Mouse (Mus musculus) liver, embryonic 14.5 days (tissue): ENCODE measurements around the gene Fnbp1. TPM values are rescaled to one million over a fixed set of nuclear protein-coding genes. Genes with fewer than 3 reads are reported as not detected.

Source experiments
- ATAC-seq: fragments of 200-750 bp; cut with Nextera tagmentation; 2 replicates; pipeline ENCODE4 v1.8.0; 2017; ENCODE audit warnings: moderate number of reproducible peaks, mild to moderate bottlenecking, moderate library complexity; ENCODE audit not compliant: insufficient read depth
- DNase-seq, 3 experiments: peaks; one replicate each; pipeline ENCODE4 v3.0.0-alpha.2; 2012 to 2013; ENCODE audit warnings: low read depth in 3 of 3, low spot score in 3 of 3
- H3K27ac ChIP-seq: fragments of 300-500 bp; sonication (generic); 2 replicates; pipeline ENCODE4 v1.5.1; 2014; ENCODE audit warnings: moderate library complexity, mild to moderate bottlenecking, control low read depth, inconsistent platforms
- H3K27me3 ChIP-seq: fragments of 300-500 bp; sonication (generic); 2 replicates; pipeline ENCODE4 v1.6.1; 2014; ENCODE audit warnings: mild to moderate bottlenecking, low read length, moderate library complexity; ENCODE audit not compliant: control insufficient read depth, insufficient read depth
- H3K36me3 ChIP-seq: fragments of 300-500 bp; sonication (generic); replicated peaks from 2 replicates; pipeline ENCODE4 v1.6.1; 2014; ENCODE audit warnings: low read depth; ENCODE audit not compliant: control insufficient read depth, insufficient read depth
- H3K4me1 ChIP-seq, 2 experiments: fragments of 200-500 bp in 1 of 2; fragments of 300-500 bp in 1 of 2; sonication (generic) in 1 of 2; replicated peaks; 2 replicates each; pipeline ENCODE4 v1.6.1; 2012 to 2014; ENCODE audit warnings: antibody characterized with exemption in 1 of 2, inconsistent platforms in 1 of 2, low read length in 1 of 2; ENCODE audit not compliant: control insufficient read depth in 2 of 2, insufficient read depth in 2 of 2
- H3K4me2 ChIP-seq: fragments of 300-500 bp; sonication (generic); 2 replicates; pipeline ENCODE4 v1.6.1; 2014; ENCODE audit warnings: low read depth, mild to moderate bottlenecking, control low read depth, moderate library complexity
- H3K4me3 ChIP-seq, 2 experiments: fragments of 200-500 bp in 1 of 2; fragments of 300-500 bp in 1 of 2; sonication (generic) in 1 of 2; 2 replicates each; pipeline ENCODE4 v1.5.1; 2012 to 2014; ENCODE audit warnings: low read depth in 2 of 2, low read length in 2 of 2, mild to moderate bottlenecking in 2 of 2, control low read depth in 1 of 2, inconsistent platforms in 1 of 2, moderate library complexity in 1 of 2; ENCODE audit not compliant: insufficient read depth in 1 of 2
- H3K9ac ChIP-seq: fragments of 300-500 bp; sonication (generic); replicated peaks from 2 replicates; pipeline ENCODE4 v1.6.1; 2014; ENCODE audit warnings: mild to moderate bottlenecking, control low read depth, moderate library complexity
- H3K9me3 ChIP-seq: fragments of 300-500 bp; sonication (generic); 2 replicates; pipeline ENCODE4 v1.6.1; 2016; ENCODE audit warnings: low read length, mixed read lengths; ENCODE audit not compliant: control insufficient read depth
- CTCF ChIP-seq: IDR thresholded peaks from 2 replicates; pipeline ENCODE4 v1.5.1; 2016; ENCODE audit warnings: antibody characterized with exemption, low read depth, control low read depth
- EP300 ChIP-seq: IDR thresholded peaks from 2 replicates; pipeline ENCODE4 v1.6.1; 2016; ENCODE audit warnings: antibody characterized with exemption, low read depth
- WGBS: fragments of 180-500 bp; shearing (Covaris S2); extraction: QIAGEN DNeasy Blood & Tissue Kit; methylation state at CpG from one replicate; pipeline ENCODE4 v1.1.7; 2014; ENCODE audit not compliant: insufficient replicate concordance; 5-methylcytosine and 5-hydroxymethylcytosine counted together
- polyA plus RNA-seq, 2 experiments: library from polyadenylated mRNA; depleted of rRNA in 1 of 2; stranded (reverse) in 1 of 2; unstranded in 1 of 2; fragments of >200 nt; fragmentation: Nextera tagmentation in 1 of 2; extraction: Ambion mirVana in 1 of 2; gene quantifications; 2 replicates each; pipeline versions ENCODE4 v1.2.1 to v1.2.3; 2012 to 2014

The Fnbp1 gene
- polyA plus RNA-seq, 2 experiments: 3.9 to 6.4 TPM

DNA sequence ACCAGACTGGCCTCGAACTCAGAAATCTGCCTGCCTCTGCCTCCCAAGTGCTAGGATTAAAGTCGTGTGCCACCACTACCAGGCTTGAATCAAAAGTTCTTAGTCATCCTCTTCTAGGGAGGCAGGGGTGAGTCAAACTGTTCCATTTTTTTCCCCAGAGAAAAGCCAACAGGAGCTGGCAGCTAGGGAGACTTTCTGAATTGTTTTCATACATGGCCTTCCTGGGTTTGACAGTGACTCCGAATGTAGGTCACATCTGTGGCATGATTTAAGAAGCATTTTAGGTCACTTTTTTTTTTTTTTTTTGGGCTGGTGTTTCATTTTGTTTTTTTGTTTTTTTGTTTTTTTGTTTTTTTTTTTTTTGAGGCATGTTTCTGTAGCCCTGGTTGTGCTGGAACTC is 23.6 kb downstream of the Fnbp1 start:
- TF ChIP-seq EP300: no peak
- TF ChIP-seq CTCF: no peak
- H3K4me1 ChIP-seq: peaks cover 12 to 42% of the 10 kb centered on the region in 2 experiments
- no peak overlapping the region for H3K27ac ChIP-seq
- H3K27me3 ChIP-seq: no peaks in the 10 kb centered on the region
- no peak overlapping the region for H3K9ac ChIP-seq
- 48% methylated on average over 3 of the region's 3 CpGs for WGBS
- ATAC-seq: no peak
- no peak for DNase-seq
- no peak overlapping the region for H3K4me3 ChIP-seq
- no peak overlapping the region for H3K4me2 ChIP-seq
- H3K9me3 ChIP-seq: no peaks in the 10 kb centered on the region
- no peaks in the 10 kb centered on the region for H3K36me3 ChIP-seq

DNA sequence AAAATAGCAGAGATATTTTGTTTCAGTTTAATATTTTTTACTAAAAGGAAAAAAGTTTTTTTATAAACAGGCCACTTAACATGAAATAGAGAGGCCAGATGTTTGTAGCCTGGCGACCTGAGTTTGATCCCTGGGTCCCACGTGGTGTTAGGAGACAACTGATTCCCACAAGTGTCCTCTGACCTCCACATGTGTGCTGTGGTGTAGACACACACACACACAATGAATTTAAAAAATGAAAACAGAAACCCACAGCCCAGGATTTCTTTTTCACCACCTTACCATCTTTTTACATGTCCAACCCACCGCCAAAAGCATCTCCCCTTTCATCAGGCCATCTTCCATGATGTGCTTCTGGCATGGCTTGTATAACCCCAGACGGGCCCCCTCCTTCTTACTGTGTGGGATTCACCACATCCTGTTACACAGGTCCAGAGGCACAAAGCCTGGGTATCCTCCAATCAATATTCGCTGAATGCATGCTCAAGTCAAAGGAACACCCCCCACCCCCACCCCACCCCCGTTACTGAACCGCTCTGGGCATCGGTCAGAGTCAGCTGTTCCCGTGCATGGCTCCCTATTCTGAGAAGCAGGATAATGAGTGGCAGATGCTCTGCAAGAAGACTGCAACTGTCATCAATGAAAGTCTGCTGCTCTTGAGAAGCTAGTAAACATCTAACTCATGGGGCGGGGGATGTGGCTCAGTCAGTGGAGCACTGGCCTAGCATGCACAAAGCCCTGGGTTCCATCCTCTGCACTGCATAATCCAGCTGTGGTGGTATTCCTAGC is 25.7 kb downstream of the Fnbp1 start:
- no peak for ATAC-seq
- peaks cover 12 to 42% of the 10 kb centered on the region in 2 experiments for H3K4me1 ChIP-seq
- no peaks in the 10 kb centered on the region for H3K36me3 ChIP-seq
- H3K9ac ChIP-seq: no peak overlapping the region
- no peak for TF ChIP-seq CTCF
- no peak for TF ChIP-seq EP300
- 24% methylated on average over 10 of the region's 10 CpGs for WGBS
- no peak for DNase-seq
- no peak overlapping the region for H3K27ac ChIP-seq
- H3K4me3 ChIP-seq: no peak overlapping the region
- no peaks in the 10 kb centered on the region for H3K27me3 ChIP-seq
- H3K4me2 ChIP-seq: no peak overlapping the region
- H3K9me3 ChIP-seq: no peaks in the 10 kb centered on the region

DNA sequence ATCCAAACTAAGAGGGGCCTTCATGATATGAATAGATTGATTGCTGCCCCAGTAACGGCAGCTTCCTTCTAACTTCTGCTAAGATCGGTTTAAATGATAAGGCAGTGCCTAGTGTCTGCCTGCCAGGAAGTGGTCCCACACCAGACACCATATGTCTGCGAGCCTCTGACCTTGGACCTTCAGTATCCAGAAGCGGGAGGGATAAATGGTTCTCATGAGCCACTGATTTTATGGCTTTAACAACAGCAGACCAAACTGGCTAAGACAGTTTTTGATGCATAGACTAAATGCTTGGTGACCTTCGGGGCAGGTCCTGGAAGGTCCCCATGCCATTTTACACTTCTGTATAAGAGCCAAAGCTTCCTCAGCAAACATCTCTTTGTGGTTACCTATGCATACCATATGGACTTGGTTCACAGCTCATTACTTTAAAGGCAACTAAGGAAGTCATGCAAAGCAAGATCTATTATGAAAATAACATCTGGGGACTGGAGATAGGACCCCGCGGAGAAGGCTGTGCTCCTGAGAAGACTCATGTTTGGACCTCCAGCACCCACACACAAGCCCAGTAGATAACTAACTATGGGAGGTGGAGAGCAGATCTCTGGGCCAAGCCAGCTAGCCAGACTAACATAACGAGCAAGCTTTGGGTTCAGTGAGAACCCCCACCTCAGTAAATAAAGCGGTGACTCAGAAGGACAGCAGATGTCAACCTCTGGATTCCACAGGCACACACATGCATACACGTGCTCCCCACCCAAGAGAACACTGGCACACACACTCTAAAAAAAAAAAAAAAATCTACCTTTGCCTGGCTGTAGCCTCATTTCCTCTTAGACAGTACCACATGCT is 26.5 kb downstream of the Fnbp1 start:
- no peaks in the 10 kb centered on the region for H3K36me3 ChIP-seq
- 4% methylated on average over 10 of the region's 10 CpGs for WGBS
- DNase-seq: peak; percentile 30 to 34 (median 32)
- no peak overlapping the region for H3K9ac ChIP-seq
- ATAC-seq: peak; percentile 83
- H3K27ac ChIP-seq: peak overlapping the region; percentile 52
- peak; percentile 53 for TF ChIP-seq EP300
- TF ChIP-seq CTCF: no peak
- H3K4me1 ChIP-seq: peaks cover 12 to 40% of the 10 kb centered on the region in 2 experiments
- no peaks in the 10 kb centered on the region for H3K27me3 ChIP-seq
- no peaks in the 10 kb centered on the region for H3K9me3 ChIP-seq
- 0 out of 4 replicates have a peak overlapping the region, but pooled peaks of 1 of the 2 experiments have one; percentile 6 for H3K4me3 ChIP-seq
- peak overlapping the region; percentile 28 for H3K4me2 ChIP-seq

DNA sequence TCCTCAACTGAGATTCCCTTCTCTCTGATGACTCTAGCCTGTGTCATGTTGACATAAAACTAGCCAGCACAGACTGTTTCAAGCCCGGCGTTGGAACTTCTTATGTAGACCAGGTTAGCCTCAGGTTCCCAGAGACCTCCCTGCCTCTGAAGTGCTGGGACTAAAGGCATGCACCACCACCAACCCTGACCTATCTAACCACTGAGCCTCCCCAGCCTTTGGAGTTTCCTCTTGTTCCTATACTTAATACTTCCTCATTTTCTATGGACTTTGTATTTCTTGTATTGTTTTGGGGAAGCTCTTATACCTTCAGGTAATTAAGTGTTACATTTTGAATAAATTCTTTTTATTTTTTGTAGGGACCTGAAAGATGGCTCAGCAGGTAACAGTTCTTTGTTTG is 27.6 kb downstream of the Fnbp1 start:
- H3K4me1 ChIP-seq: peaks cover 16 to 47% of the 10 kb centered on the region in 2 experiments
- ATAC-seq: no peak
- WGBS: 47% methylated on average over 2 of the region's 2 CpGs

DNA sequence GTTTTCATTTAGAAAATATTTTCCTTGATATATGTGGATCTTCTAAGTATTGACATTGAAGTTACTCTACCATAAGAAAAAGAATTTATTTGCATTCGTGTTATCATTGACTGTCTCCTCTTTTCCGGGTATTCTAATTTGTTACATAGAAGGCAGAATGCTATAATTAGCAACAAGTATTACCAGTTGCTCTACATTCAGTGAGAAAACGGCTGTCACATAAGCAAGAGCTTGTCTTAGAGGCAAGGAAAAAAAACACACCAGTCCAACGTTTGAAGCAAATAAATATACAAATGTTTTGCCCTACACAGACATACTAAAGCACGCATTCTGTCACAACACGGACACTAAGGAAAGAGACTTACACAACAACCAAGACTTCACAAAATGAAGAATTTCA is 30.1 kb downstream of the Fnbp1 start:
- WGBS: 63% methylated on average over 6 of the region's 6 CpGs
- no peak for DNase-seq
- TF ChIP-seq EP300 (no peak), CTCF (no peak)

More for the DNA sequence above, 27.6 kb downstream of the Fnbp1 start:
- no peaks in the 10 kb centered on the region for H3K27me3 ChIP-seq
- no peaks in the 10 kb centered on the region for H3K9me3 ChIP-seq
- no peak overlapping the region for H3K4me3 ChIP-seq
- no peak for DNase-seq
- no peak overlapping the region for H3K9ac ChIP-seq
- no peaks in the 10 kb centered on the region for H3K36me3 ChIP-seq
- H3K4me2 ChIP-seq: no peak overlapping the region
- TF ChIP-seq CTCF: no peak
- TF ChIP-seq EP300: no peak
- H3K27ac ChIP-seq: no peak overlapping the region

More for the DNA sequence above, 30.1 kb downstream of the Fnbp1 start:
- Histone ChIP-seq H3K27me3 (no peaks in the 10 kb centered on the region), H3K4me2 (no peak overlapping the region), H3K9ac (no peak overlapping the region), H3K4me3 (no peak overlapping the region), H3K9me3 (no peaks in the 10 kb centered on the region), H3K36me3 (no peaks in the 10 kb centered on the region), H3K4me1 (peaks cover 13 to 44% of the 10 kb centered on the region in 2 experiments), H3K27ac (no peak overlapping the region)
- ATAC-seq: no peak
